Mouse (Mus musculus) cerebellum, adult 8-10 months (tissue): ENCODE data around the gene Fahd1.

ENCODE experiments used
- DNase-seq: peaks from one replicate; pipeline ENCODE4 v3.0.0; 2022

Gene Fahd1

DNA sequence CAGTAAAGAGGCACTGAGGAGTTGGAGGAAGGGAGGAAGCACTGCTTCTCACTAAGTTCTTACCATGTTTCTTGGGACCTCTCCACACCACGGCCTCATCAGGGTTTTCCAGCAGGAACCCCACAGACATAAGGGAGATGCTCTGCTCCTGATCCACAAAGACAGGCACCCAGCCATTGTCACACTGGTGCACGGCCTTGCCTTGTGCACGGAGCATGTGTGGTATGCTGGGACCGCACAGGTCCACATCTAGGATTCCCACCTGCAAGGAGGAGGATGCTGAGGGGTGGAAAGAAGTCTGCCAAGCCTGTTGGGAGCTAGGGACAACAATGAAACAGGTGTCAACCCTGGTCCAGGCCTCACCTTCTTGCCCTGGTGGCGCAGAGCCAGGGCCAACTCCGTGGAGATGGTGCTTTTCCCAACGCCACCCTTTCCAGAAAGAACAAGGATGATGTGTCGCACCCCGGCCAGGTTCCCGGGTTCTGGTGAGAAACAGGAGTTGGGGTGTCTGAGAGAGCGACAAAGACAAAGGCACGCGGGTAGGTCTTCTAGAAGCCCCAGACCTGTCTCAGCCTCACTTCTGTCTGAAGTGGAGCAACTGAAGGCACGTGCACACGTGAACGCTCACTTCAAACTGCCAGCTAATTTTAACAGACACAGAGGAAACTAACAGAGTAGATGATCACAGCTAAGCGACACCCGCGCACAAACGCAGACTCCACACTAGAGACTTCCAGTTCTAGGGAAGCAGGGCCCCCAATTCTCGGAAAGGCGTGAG lies 35.4 kb upstream of the Fahd1 start:
- DNase-seq = no peak

DNA sequence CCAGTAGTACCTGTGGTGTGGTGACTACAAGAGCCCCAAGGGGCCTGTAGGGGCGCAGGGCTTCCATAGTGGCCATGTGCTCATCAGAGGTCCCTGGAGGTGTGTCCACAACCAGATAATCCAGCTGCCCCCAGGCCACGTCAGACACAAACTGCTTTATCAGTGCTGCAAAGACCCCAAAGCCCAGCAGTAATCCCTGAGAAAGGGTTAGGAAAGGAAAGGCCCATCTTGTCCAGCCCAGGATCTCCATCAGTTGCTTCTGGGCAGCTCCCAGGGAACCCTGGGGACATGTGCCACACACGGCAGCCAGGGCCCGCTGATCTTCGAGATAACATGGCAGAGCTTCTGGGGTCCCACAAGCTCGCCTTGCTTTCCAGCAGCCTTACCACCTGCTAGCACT lies 34.2 kb upstream of the Fahd1 start:
- DNase-seq = no peak

- no peak for DNase-seq
Observed at GRCm38 (mm10) chr17:24881738-24882440, 31.7 kb upstream of the Fahd1 start.

GRCm38 (mm10) chr17:24878531-24878930 lies 28.4 kb upstream of the Fahd1 start:
- DNase-seq = no peak

- DNase-seq = no peak
Observed at GRCm38 (mm10) chr17:24878117-24878397, 27.9 kb upstream of the Fahd1 start.

DNA sequence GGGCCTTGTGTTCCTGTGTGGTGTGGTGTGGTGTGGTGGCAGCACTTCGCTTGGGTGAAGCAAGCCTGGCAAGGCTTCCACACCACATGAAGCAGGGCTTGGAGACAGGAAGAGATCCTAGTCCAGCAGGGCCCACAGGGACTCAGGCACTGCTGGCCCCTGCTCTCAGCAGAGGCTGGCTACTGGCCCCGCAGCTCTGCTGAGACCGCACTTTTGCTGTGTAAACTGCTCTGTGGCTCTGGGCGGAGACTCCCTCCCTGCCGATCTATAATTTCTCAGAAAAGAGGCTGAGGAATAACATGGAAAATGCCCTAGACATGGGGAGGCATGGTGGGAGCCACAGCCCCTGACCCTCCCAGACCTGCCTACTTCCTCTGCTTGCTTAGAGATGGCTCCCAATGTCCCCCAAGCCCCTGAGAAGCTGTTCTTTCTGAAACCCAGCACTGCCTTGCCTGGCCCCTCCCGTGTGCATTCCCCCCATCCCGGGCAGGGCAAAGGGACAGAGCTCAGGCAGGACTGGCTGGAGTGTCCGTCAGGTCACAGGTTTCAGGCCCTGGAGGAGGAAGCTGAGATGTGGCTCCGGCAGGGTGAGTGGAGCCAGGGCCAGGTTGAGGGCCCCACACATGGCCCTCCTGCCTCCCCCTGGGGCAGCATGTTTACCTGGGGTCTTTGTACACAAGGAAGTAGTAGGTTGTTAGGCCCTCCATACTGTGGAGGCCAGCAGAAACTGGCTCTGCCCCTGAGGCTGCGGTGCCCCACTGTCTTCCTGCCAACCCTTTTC lies 27.4 kb upstream of the Fahd1 start:
- DNase-seq = no peak

DNA sequence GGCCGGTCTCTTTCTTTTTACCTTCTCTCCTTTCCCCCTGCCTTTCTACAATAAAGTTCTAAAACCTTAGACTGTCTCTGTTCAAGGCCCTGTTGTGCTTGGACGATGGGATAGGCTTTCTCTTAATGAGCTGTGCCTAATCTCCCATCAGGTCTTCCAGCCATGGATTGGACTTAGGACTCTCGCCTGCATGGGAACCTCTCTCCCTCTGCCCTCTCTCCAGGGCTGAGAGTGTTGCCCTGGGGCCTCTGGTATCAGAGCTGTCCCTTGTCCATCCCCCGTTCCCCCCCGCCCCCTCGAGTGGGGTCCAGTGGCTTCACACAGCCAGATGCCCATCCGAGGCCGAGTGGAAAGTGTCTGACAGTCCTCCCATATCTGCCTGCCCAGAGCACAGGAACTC lies 24.8 kb upstream of the Fahd1 start:
- no peak for DNase-seq

DNA sequence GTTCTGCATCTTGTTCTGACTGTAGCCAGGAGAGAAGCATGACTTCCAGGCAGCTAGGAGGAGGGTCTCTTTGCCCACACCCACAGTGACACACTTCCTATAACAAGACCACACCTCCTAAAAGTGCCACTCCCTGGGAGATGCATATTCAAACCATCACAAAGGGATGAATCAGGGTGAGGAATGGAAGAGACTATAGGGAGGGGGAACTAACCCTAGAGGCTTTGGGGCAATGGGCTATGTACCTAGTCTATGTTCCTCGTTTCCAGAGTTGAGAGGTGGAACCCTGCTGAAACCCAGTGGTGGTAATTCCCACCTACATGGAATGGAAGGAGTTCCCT lies 24.2 kb upstream of the Fahd1 start:
- no peak for DNase-seq

DNA sequence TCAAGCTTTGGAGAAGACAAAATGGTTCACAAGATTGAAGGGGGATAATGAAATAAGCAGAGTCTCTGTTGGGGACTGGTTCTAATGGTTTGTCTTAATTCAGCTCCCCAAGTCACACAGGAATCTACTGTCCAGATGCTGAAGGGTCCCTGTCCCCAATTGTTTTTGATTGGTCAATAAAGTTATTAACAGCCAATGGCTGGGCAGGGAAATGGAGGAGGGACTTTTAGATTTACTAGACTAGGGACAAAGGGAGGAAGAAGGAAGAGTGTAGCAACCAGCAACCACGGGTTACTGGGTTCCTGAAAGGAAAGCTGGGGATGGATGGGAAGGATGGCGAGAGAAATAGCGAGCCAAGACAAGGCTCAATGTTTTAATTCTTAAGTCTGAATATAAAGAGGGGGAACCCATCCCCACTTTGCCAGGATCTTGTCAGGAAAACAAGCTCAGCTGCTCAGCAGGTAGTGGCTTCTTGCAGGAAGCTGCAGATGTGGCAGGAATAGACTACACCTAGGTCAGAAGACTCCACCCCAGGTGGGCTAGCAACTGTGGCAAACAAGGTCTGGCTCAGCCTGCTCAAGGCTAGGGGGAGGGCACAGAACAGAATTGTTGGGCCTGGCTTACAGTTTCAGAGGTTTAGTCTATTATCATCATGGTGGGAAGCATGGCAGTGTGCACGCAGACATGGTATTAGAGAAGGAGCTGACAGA lies 23.7 kb upstream of the Fahd1 start:
- no peak for DNase-seq

GRCm38 (mm10) chr17:24867914-24868313 lies 17.8 kb upstream of the Fahd1 start:
- no peak for DNase-seq

GRCm38 (mm10) chr17:24865776-24866175 lies 15.6 kb upstream of the Fahd1 start, which contains the start of gene Igfals:
Gene Igfals, plus strand, starts transcription at chr17:24865997.
- DNase-seq = peak; percentile 83

- DNase-seq = no peak
Observed at GRCm38 (mm10) chr17:24861785-24862184, 11.6 kb upstream of the Fahd1 start.

DNA sequence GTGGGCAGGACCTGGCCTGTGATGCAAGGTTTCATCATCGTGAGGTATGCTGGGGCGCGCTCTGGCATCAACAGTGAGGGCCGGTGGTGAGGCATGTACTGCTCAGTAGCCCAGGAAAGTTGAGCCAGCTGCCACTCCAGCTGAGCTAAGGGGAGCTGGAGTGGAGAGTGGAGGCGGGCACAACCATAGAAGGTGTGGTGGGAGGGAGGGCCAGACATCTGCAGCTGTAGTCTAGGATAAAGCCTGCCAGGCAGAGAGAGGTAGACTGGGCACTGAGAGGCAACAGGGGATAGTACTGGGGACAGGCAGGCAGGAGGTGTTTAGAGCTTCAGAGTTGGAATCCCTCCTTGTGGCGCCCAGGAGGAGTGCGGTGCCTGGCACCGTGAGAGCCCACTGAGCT lies 9.9 kb upstream of the Fahd1 start:
- no peak for DNase-seq

- no peak for DNase-seq
Observed at GRCm38 (mm10) chr17:24858967-24859366, 8.8 kb upstream of the Fahd1 start.

DNA sequence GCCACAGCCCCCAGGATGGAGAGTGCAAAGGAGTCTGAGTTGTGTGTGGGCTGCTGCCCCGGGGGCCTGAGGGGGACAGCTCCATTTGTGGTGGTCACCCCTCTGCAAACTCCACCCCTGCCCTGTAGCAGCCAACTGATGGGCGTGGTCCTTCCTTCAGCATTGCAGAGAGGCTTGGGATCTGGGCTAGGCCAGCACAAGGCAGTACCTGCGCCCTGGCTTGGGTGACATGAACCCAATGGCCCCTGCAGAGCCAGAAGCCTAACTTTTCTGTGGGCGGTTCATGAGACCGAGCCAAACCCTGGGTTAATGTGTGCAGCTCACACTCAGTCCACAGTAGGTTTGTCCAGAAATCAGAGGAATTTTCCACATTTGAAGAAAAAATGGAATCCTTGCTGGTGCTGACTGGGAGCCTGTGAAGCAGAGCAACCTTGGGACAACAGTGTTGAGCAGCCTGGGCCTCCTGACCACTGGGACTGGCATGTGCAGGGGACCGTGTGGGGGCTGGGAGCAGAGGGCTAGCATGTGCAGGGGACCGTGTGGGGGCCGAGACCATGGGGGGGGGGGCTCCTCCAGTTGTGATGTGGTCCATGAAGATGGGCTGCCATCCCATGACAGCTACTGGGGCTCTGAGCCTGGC lies 7.8 kb upstream of the Fahd1 start:
- no peak for DNase-seq

GRCm38 (mm10) chr17:24856589-24856988 lies 6.4 kb upstream of the Fahd1 start:
- DNase-seq = no peak

DNA sequence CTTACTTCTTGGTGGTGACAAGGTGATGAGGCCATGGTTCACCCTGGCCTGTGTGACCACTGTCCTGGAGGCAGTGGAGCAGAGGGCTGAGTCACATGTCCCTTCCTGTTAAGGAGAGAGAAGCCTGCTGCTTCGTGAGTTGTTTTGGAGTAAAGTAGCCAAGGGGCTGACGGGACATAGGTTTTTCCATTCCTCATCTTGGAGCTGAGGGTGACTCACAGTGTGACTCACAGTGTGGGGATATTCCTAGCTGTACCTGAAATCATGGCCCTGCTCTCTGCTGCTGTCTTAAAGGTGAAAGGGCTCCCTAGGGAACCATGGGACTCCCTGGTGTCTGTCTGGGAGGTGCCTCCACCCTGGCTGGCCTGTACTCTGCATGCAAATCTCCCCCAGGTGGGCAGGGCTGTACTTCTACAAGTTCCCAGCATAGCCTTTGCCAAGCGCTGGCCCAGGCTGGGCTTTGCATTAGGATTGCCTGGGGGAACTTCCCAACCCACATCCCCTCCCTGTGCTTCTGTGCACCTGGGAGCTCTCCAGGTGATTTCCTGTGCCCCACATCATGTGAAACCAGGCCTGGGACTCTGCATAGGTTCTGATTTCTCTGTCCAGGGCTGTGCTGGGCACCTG lies 5.8 kb upstream of the Fahd1 start:
- DNase-seq = no peak

- DNase-seq = no peak
Observed at GRCm38 (mm10) chr17:24851381-24852125, 1.4 kb upstream of the Fahd1 start.

- DNase-seq = no peak
Observed at GRCm38 (mm10) chr17:24850773-24851127, 586 bp upstream of the Fahd1 start.

- DNase-seq = no peak
Observed at GRCm38 (mm10) chr17:24849733-24850064, 465 bp downstream of the Fahd1 start.

GRCm38 (mm10) chr17:24848600-24849031 lies 1.5 kb downstream of the Fahd1 start:
- DNase-seq = no peak

GRCm38 (mm10) chr17:24847386-24847785 lies 2.8 kb downstream of the Fahd1 start:
- DNase-seq = no peak
